ENCODE assay signal across 21 mouse cellular contexts in the genomic region with DNA sequence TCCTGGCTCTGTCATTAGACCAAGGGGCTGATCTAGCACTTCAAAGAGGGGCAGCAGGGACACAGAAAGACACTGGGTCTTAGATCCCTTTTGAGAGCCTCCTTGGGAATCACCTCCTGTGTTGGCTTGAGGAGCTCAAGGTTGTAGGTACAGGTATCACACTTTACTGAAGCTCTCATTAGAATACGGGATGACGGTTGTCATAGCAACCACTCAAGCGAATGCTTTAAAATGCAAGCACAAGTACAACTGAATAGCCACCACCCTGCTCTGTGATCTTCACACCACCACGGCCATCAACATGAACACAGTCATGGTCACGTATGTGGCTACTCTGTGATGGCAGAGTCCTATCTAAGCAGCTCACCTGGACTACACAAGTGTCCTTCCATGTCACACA.
DNase-seq lines count a peak whose midpoint lies in the region; ATAC-seq and TF ChIP-seq lines count a peak whose summit lies in the region.
"Had no signal": no experiment of that assay in that cellular context is flagged by ENCODE, and none has a peak within 500 bp of the region (broad histone marks: within the 10 kb centered on the region; RNA-seq: fewer than 3 reads in every experiment).

No protein-coding gene starts in this region.

- H3K36me3 ChIP-seq in hindbrain, embryonic 14.5 days (replicated peaks; ENCODE audit: control insufficient read depth, insufficient read depth) = peaks cover 46% of the 10 kb centered on the region
- H3K36me3 ChIP-seq in hindbrain, embryonic 11.5 days (ENCODE audit: control insufficient read depth, insufficient read depth, low read length) = peaks cover 12% of the 10 kb centered on the region; the same call in 1 of the 2 replicates
- H3K36me3 ChIP-seq in midbrain, embryonic 11.5 days (ENCODE audit: control insufficient read depth, insufficient read depth, low read length) = peaks cover 48% of the 10 kb centered on the region
- peaks cover 25% of the 10 kb centered on the region for H3K36me3 ChIP-seq in midbrain, postnatal 0 days (ENCODE audit: insufficient read depth, low read length)
- H3K36me3 ChIP-seq: heart, embryonic 15.5 days; limb, embryonic 10.5 days; liver, embryonic 15.5 days; lung, embryonic 15.5 days had no signal

- H3K4me3 ChIP-seq in hindbrain, embryonic 14.5 days (replicated peaks; ENCODE audit: low read length) = no peak overlapping the region
- H3K4me3 ChIP-seq in hindbrain, embryonic 11.5 days (ENCODE audit: low read depth, low read length) = no peak overlapping the region
- no peak overlapping the region for H3K4me3 ChIP-seq in midbrain, embryonic 11.5 days (ENCODE audit: low read depth, low read length)
- no peak overlapping the region for H3K4me3 ChIP-seq in midbrain, postnatal 0 days (ENCODE audit: low read depth, low read length)
- H3K4me3 ChIP-seq: heart, embryonic 15.5 days; limb, embryonic 10.5 days; liver, embryonic 15.5 days; lung, embryonic 15.5 days had no signal

- ATAC-seq in hindbrain, embryonic 14.5 days (ENCODE audit: low FRiP score) = no peak
- no peak for ATAC-seq in hindbrain, embryonic 11.5 days (ENCODE audit: low FRiP score)
- no peak for ATAC-seq in midbrain, embryonic 11.5 days (ENCODE audit: low FRiP score)
- ATAC-seq in midbrain, postnatal 0 days (ENCODE audit: low FRiP score) = no peak
- no peak for ATAC-seq in granulocyte monocyte progenitor cell, adult 5-6 weeks (replicated peaks; ENCODE audit: poor library complexity, severe bottlenecking)

- no peak overlapping the region for H3K4me2 ChIP-seq in hindbrain, embryonic 14.5 days (replicated peaks)
- H3K4me2 ChIP-seq in hindbrain, embryonic 11.5 days (replicated peaks; ENCODE audit: low read depth, low read length) = no peak overlapping the region
- no peak overlapping the region for H3K4me2 ChIP-seq in midbrain, embryonic 11.5 days
- H3K4me2 ChIP-seq in midbrain, postnatal 0 days (ENCODE audit: low read depth, low read length, poor library complexity, severe bottlenecking) = no peak overlapping the region
- H3K4me2 ChIP-seq: heart, embryonic 15.5 days; liver, embryonic 15.5 days; lung, embryonic 15.5 days had no signal

- TF ChIP-seq CTCF in brain, embryonic 14.5 days (IDR thresholded peaks at IDR 0.05; ENCODE audit: borderline replicate concordance, extremely low read depth, insufficient read depth, insufficient read length) = no peak
- no peak for TF ChIP-seq CTCF in midbrain, postnatal 0 days (IDR thresholded peaks at IDR 0.05)

- no peaks in the 10 kb centered on the region for H3K27me3 ChIP-seq in hindbrain, embryonic 14.5 days (ENCODE audit: control insufficient read depth, insufficient read depth, low read length)
- H3K27me3 ChIP-seq in hindbrain, embryonic 11.5 days (ENCODE audit: control insufficient read depth, insufficient read depth, low read length) = no peaks in the 10 kb centered on the region
- H3K27me3 ChIP-seq in midbrain, embryonic 11.5 days (ENCODE audit: control insufficient read depth, insufficient read depth, low read length) = no peaks in the 10 kb centered on the region
- no peaks in the 10 kb centered on the region for H3K27me3 ChIP-seq in midbrain, postnatal 0 days (ENCODE audit: insufficient read depth, low read length)
- H3K27me3 ChIP-seq: heart, embryonic 15.5 days; liver, embryonic 15.5 days; lung, embryonic 15.5 days had no signal

- TF ChIP-seq POLR2A in brain, embryonic 14.5 days (IDR thresholded peaks at IDR 0.05; ENCODE audit: borderline replicate concordance, extremely low read depth, insufficient read depth, insufficient read length, poor library complexity, severe bottlenecking) = no peak

- peaks cover 29% of the 10 kb centered on the region for H3K4me1 ChIP-seq in hindbrain, embryonic 14.5 days (replicated peaks; ENCODE audit: control insufficient read depth, insufficient read depth, low read length)
- peaks cover 2% of the 10 kb centered on the region; the same call in 1 of the 2 replicates for H3K4me1 ChIP-seq in hindbrain, embryonic 11.5 days (replicated peaks; ENCODE audit: control insufficient read depth, insufficient read depth, low read length)
- peaks cover 25% of the 10 kb centered on the region for H3K4me1 ChIP-seq in midbrain, embryonic 11.5 days (ENCODE audit: control insufficient read depth, insufficient read depth, low read length)
- peaks cover 18% of the 10 kb centered on the region; the same call in 1 of the 2 replicates for H3K4me1 ChIP-seq in midbrain, postnatal 0 days (ENCODE audit: insufficient read depth, low read length)
- H3K4me1 ChIP-seq: heart, embryonic 15.5 days; liver, embryonic 15.5 days; lung, embryonic 15.5 days had no signal

- no peak for DNase-seq in hindbrain, embryonic 14.5 days (ENCODE audit: low spot score)
- no peak for DNase-seq in hindbrain, embryonic 11.5 days (ENCODE audit: low spot score)
- peak; percentile 57 for DNase-seq in brain, embryonic 14.5 days (ENCODE audit: low read depth)
- DNase-seq in midbrain, embryonic 11.5 days (ENCODE audit: low spot score, missing footprints) = peak; percentile 83
- peak; percentile 60 for DNase-seq in midbrain, postnatal 0 days (ENCODE audit: low spot score)
- DNase-seq in heart, postnatal 14 days = no peak
- DNase-seq: adrenal gland, postnatal 36 days; cerebellum, adult 11 months; cerebellum, postnatal 10 days; gastrocnemius, postnatal 36 days; kidney, adult 2 months; kidney, postnatal 14 days; liver; lung, postnatal 36 days; thymus, adult 18-20 months; thymus, postnatal 36 days had no signal

- no peaks in the 10 kb centered on the region for H3K9me3 ChIP-seq in hindbrain, embryonic 14.5 days (ENCODE audit: control insufficient read depth, low read length)
- no peaks in the 10 kb centered on the region for H3K9me3 ChIP-seq in hindbrain, embryonic 11.5 days (ENCODE audit: control insufficient read depth, low read length)
- no peaks in the 10 kb centered on the region for H3K9me3 ChIP-seq in midbrain, embryonic 11.5 days (ENCODE audit: control insufficient read depth, low read length)
- no peaks in the 10 kb centered on the region for H3K9me3 ChIP-seq in midbrain, postnatal 0 days (ENCODE audit: low read length)
- H3K9me3 ChIP-seq: heart, embryonic 15.5 days; limb, embryonic 10.5 days; liver, embryonic 15.5 days; lung, embryonic 15.5 days had no signal

- 64% methylated on average over 5 of the region's 5 CpGs for WGBS in hindbrain, embryonic 14.5 days
- 81% methylated on average over 5 of the region's 5 CpGs for WGBS in hindbrain, embryonic 11.5 days
- WGBS in midbrain, embryonic 11.5 days = 82% methylated on average over 5 of the region's 5 CpGs
- WGBS in midbrain, postnatal 0 days = 53% methylated on average over 5 of the region's 5 CpGs

- H3K9ac ChIP-seq in hindbrain, embryonic 14.5 days = no peak overlapping the region
- no peak overlapping the region for H3K9ac ChIP-seq in hindbrain, embryonic 11.5 days (ENCODE audit: low read depth, low read length)
- H3K9ac ChIP-seq in midbrain, embryonic 11.5 days (ENCODE audit: low read length) = no peak overlapping the region
- no peak overlapping the region for H3K9ac ChIP-seq in midbrain, postnatal 0 days (replicated peaks; ENCODE audit: low read length, poor library complexity, severe bottlenecking)
- H3K9ac ChIP-seq: heart, embryonic 15.5 days; liver, embryonic 15.5 days; lung, embryonic 15.5 days had no signal

- 0 out of 2 replicates have a peak overlapping the region, but pooled peaks have one; percentile 53 for H3K27ac ChIP-seq in hindbrain, embryonic 14.5 days
- H3K27ac ChIP-seq in hindbrain, embryonic 11.5 days (ENCODE audit: low read depth, low read length) = no peak overlapping the region
- H3K27ac ChIP-seq in midbrain, embryonic 11.5 days (ENCODE audit: low read depth, low read length) = no peak overlapping the region
- H3K27ac ChIP-seq in midbrain, postnatal 0 days (ENCODE audit: low read depth, low read length) = peak overlapping the region; percentile 63
- H3K27ac ChIP-seq: heart, embryonic 15.5 days; limb, embryonic 10.5 days; liver, embryonic 15.5 days; lung, embryonic 15.5 days had no signal

- intact Hi-C loops in heart, postnatal 14 days (cut with DNase I) = no loop called here

Comparison
In these comparisons a context has a peak if more than half of its experiments do, and no peak if none do; other contexts are left out.
1. H3K27ac ChIP-seq: peak in hindbrain, embryonic 14.5 days (single experiment) and midbrain, postnatal 0 days (single experiment); none in hindbrain, embryonic 11.5 days (single experiment) and midbrain, embryonic 11.5 days (single experiment).
2. DNase-seq: peak in brain, embryonic 14.5 days (single experiment), midbrain, embryonic 11.5 days (single experiment) and midbrain, postnatal 0 days (single experiment); none in hindbrain, embryonic 14.5 days (single experiment), hindbrain, embryonic 11.5 days (single experiment) and heart, postnatal 14 days (0 of 2).